Mouse (Mus musculus) cerebral cortex, adult 2 months (tissue): Measurements from ENCODE around the gene Slc2a4.

ENCODE experiments used
- WGBS: fragments of 180-500 bp; shearing (Covaris S2); methylation state at CpG from one replicate; pipeline ENCODE4 v1.1.7; 2018; 5-methylcytosine and 5-hydroxymethylcytosine counted together

Gene Slc2a4

DNA sequence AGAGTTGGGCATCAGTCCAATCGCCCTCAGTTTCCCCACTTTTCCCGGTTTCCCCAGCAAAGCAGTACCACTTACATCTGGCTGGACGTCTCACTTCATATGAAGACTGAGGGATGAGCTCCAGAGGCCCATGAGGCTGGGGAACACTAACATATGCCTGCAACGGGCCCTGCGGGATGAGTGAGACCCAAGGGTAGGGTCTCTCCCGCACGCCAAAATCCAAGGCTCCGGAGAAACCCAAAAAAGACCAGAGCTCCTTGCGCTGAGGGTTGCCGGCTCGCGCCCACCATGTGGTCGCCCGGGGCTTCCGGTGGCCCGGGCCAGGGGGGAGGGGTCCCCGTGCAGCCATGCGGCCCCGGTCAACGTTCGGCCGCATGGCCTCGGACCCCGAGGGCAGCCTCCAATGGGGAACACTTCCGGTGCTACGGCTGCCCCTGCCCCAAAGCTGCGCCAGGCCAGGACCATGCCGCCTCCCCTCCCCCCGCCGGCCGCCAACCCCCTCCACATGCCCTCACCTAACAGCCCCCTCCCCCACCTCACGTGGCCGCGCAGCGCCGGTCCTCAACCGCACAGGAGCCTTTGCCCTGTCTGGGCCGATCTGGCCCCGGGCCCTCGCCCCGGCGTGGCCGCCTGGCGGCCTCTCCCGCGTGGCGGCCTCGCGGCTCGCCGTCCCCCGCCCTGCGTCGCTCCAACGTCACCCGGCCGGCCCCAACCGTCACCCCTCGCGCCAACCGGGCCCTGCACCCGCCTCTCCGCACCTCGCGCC is 27.5 kb downstream of the Slc2a4 start:
- WGBS: 1% methylated on average over 64 of the region's 65 CpGs

DNA sequence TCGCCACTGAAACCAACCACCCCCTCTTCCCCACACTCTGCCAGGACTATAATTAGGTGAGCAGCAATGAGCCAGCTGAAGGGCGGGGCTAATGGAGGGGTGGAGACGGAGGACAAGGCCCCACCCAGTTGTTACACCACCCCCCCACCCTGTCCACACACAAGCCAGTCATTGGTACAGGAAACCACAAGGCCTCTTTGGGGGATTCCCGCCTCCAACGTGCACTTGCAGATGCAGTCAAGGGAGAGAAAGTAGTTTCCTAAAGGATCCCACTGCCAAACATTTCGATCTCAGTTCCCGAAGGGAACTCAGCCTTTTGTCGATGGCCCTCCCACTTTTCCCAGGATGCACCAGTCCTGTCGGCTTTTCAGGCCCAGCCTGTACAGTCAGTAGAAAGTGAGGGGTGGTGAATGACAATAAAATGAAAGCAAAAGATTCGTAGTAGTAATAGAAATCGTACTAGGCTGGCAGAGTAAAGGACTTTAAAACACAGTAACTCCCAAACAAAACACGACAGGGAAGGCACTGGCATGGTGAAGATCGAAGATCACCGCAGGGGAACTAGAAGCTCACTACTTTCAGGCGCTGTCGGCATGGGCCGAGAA is 28.2 kb downstream of the Slc2a4 start:
- WGBS: under 1% methylated on average over 17 of the region's 17 CpGs

DNA sequence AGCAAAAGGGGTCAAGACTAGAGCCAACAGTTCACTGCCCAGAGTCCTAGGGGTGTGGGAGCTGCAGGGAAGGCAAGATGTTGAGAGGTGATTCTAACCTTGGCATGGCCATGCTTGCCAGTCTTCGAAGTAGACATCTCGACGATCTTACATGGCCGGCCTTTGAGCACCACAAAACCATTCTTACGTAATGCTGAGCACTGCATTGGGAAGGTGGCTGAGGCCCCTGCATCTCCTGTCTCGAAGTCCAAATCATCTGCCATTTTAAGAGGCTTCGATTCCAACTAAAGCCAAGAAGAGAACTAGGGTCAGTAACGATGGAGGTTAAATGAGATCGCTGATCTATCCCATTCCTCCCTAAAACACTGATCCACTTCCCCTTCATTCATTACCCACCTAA is 28.9 kb downstream of the Slc2a4 start:
- WGBS: 67% methylated on average over 9 of the region's 9 CpGs

DNA sequence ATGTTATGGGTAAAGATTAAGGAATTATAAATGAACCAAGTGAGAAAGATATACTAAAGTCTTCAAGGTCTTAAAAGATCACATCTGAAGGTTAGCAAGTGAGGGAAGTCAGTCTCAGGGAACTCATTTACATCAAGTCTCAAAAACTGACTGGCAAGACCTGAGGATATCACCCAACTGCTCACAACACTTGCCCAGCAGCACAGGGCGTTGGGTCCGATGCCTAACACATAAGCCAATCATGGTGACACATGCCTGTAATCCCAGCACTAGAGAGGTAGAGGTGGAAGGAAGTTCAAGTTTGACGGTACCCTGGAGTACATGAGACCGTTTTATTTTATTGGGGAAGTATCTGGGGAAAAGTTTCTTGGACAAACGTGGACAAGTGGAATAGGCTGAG is 29.9 kb downstream of the Slc2a4 start:
- WGBS: 78% methylated on average over 5 of the region's 5 CpGs

DNA sequence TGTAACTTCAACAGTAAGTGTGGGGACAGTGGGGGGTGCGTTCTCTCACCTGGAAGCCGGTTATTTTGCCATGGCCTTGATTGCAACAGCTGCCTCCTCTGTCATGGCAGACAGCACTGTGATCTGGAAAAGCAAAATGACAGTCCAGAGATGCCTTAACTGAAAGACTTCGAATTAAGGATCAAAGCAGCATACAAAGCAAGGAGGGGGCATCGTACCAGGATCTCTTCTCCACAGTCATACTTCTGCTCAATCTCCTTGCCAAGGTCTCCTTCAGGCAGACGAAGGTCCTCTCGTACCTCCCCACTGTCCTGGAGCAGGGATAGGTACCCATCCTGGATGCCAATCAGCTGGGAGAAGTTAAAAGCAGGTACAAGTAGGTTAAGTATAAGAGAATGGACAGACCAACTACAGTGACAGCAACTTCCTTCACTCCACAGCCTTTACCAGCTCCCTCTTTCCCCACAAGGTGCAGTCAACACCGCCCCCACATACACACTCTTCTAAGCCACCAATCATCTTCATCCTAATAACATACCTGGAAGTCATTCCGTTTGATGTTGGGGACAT is 30.5 kb downstream of the Slc2a4 start:
- 81% methylated on average over 8 of the region's 8 CpGs for WGBS

DNA sequence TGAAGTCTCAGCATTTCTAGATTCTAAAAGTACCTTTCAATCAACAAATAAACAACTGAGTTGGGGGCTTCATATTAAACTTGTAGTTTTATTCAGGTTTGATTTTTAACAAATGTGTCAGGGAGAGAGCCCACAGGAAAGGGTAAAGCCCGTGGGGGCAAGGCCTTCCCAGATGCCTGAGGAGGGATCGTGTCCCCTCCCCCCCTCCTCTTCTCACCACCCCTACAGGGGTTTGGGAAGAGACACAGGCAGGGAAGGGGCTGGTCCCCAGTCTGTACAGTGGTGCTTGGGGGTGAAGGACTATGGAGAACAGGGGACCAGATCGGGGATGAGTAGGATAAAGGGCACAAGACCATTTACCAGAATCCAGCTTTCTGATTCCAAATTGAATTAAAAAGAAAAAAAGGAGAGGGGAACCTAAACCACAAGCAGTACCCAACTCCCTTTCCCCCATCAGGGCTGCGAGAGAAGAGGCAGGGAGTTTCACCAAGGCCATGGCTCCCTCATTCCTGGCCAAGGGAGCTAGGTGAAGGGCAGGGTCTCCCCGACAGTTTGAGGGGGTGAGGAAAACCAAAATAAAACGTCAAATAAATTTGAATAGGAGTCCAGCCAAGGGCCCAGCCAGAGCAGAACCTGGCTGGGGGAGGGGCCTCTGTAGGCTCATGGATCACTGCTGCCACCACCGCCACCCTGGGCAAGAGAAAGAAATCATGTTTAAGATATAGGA is 31.2 kb downstream of the Slc2a4 start:
- WGBS: 48% methylated on average over 7 of the region's 7 CpGs

DNA sequence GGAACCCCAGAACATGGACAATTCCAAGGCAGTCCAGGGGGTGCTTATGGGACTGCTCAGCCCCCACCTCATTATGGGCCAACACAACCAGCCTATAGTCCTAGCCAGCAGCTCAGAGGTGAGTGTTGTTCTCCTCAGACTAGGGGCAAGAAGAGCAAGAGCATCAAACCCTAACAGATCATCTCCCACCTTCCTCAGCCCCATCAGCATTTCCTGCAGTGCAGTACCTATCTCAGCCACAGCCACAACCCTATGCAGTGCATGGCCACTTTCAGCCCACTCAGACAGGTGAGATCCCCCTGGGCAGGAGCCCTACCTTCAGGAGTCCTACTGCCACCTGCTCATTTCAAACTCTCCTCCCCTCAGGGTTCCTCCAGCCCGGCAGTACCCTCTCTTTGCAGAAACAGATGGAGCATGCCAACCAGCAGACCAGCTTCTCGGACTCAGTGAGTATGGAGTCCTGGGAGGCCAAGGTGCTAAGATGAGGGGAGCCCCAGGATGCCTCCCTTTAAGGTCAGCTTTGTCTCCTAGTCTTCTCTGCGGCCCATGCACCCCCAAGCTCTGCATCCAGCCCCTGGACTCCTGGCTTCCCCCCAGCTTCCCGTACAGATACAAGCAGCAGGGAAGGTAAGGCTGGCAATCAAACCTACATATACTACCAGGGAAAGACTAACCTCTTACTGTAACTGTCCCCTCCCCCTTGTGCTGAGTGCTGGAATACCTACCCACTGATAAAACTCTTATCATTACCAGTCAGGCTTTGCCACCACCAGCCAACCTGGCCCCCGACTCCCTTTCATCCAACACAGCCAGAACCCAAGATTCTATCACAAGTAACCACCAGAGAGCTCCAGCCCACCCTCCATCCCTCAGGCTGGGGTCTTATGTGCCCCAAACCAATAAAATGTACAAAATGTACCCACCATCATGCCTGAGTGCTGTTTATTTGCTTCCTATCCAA is 32.0 kb downstream of the Slc2a4 start:
- WGBS: 50% methylated on average over 5 of the region's 5 CpGs

DNA sequence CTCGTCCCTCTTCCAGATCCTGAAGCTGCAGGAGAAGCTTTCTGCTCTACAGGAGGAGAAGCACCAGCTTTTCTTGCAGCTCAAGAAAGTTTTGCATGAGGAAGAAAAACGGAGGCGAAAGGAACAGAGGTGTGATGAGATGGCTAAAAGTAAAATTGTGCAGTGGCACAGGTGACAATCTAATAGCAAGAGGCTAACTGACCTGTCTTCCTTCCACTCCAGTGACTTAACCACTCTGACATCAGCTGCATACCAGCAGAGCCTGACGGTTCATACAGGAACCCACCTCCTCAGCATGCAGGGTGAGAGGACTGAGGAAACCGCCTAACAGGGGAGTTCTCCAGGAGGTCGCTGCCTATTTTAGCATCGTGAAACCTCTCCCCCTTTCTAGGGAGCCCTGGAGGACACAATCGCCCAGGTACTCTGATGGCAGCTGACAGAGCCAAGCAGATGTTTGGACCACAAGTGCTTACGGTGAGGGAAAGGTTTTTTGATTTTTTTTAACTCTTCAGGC is 33.0 kb downstream of the Slc2a4 start:
- WGBS: 32% methylated on average over 9 of the region's 9 CpGs

DNA sequence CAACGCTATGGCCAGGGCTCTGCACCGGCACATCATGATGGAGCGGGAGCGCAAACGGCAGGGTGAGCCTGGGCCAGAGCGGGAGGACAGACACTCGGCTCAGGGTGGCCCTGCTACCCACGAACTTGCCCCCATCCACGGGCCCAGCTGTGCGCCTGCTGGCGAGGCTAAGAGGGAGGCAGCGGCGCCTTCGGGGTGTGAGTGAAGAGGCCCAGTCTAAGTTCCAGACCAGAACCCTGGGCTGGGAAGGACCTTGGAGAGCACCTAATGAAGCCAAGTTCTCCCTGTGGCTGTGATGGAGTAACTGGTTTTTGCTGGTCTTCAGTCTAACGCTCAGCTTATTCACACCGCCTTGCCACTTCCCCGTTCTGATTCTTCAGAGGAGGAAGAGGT is 33.6 kb downstream of the Slc2a4 start:
- 1% methylated on average over 17 of the region's 17 CpGs for WGBS

DNA sequence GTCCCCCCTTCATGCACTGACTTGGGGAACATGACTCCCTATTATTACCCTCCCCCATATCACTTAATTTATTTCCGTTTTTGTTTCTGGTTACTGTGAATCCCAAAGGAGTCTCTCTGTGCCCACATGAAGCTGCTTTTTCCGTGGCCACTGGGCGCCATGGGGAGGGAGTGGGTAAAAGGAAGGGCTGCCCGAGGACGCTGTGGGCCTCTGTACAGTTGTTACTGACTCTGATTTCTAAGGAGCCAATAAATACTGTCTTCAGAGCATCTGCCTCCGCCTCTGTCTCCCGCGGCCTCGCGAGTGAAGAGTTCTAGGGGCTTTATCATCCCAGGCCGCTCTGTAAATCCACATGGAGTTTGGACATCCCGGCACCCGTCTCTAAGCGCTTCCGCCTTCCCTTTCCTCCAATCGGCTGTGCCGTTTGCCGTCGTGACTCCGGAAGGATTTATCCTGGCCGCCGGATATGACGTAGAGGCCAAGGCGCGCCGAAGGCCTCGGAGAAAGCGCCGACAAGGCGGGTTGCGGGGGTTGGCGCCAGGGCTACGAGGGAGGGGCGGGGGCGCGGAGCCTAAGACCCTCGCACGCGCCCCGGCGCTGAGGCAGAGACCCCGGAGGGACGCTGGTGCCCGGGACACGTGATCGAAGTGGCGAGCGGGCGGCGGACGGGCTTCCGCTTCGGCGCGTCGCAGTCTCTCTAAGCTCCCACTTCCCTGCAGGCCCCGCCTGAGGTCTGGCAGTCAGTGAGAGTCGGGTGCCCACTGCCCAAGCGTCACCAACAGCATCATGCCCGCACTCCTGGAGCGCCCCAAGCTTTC is 34.2 kb downstream of the Slc2a4 start, which contains the start of gene Gps2:
Gps2 (plus strand) TSS at position 335 of the 818 bp plus-strand sequence.
- WGBS: 2% methylated on average over 61 of the region's 61 CpGs

DNA sequence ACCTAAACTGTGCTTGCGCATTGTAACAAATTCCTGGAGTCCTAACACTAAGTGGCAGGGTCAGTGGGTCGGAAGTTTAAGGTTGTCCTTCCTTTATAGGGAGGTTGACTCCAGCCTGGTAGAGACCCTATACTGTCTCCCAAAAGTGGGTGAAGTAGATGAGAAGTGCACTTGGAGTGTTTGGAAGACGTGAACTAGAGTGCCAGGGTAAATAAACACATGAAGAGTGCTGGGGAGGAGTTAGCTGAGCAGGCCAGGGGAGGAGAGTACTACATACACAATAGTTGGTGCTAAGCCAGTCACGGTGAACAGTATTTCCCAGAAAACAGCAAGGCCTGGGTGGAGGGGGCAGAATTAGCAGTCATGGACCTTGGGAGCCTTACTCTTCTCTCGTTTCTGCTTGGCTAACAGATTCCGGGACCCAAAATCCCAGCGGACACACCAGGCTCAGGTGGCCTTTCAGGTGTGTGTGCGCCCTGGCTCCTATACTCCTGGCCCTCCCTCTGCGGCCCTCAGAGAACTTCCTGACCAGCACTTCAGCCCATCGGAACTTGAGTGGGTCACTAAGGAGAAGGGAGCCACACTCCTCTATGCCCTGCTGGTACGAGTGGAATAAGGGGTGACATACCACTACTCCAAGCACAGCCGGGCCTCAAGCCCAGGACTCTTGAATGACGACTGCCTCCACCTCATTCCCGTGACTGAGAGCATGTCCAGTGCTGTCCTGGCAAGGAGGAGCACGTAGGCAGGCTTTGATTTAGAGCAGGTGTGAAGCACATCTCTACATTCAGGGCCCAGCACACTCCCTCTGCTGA is 35.1 kb downstream of the Slc2a4 start:
- WGBS: 76% methylated on average over 15 of the region's 15 CpGs

DNA sequence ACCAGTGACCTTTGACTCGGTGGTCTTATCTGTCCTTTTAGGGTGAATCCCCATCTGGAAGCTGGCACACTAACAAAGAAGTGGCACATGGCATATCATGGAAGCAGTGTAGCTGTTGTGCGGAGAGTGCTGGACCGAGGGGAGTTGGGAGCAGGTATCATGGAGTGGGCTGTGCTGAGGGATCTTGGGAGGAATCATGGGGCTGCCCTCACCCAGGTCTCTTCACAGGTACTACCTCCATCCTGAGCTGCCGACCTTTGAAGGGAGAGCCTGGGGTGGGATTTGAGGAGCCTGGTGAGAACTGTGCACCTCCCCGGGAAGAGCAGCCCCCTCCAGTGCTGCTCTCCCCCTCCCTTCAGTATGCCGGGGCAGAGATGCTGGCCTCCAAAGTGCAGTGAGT is 36.3 kb downstream of the Slc2a4 start:
- WGBS: 88% methylated on average over 6 of the region's 6 CpGs

DNA sequence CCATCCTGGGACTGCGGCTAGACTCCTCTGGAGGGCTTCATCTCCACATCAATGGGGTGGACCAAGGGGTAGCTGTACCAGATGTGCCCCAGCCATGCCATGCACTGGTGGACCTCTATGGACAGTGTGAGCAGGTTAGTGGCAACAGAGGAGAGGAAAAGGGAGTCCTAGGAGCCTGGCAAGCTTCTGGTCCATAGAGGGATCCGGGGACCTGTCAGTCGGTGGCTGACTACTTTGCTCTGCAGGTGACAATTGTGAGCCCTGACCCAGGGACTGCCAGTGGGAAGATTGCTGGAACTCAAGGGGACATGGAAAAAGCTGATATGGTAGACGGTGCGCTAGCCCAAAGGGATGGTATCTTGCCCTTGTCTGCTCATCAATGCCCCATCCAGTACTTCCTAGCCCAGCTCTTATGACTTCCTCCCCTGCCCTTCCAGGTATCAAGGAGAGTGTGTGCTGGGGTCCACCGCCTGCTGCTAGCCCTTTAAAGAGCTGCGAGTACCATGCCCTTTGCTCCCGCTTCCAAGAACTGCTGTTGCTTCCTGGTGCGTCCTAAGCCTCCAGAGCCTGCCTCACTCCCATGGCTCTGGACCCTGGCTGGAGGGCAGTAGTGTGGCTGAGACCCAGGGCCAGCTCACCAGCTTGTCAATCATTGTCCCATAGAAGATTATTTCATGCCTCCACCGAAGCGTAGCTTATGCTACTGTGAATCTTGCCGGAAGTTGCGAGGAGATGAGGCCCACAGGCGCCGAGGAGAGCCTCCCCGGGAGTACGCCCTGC is 37.0 kb downstream of the Slc2a4 start:
- WGBS: 95% methylated on average over 17 of the region's 17 CpGs

DNA sequence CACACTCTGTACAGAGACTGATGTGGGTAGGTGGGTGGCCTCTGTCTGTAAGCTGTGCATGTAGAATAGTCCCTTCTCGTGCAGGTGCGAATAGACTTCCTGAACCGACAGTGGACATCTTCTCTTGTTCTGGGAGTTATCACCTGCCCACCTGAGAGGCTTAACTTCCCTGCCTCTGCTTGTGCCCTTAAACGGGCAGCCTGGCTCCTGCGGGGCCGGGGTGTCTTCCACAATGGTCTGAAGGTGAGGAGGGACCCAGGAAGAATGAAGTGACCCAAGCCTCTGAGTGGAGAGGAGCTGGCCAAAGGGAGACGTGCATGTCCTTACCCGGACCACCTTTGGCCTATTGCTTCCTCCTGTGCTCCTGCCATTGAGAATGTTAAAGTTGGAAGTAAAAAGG is 37.8 kb downstream of the Slc2a4 start:
- WGBS: 92% methylated on average over 8 of the region's 8 CpGs

DNA sequence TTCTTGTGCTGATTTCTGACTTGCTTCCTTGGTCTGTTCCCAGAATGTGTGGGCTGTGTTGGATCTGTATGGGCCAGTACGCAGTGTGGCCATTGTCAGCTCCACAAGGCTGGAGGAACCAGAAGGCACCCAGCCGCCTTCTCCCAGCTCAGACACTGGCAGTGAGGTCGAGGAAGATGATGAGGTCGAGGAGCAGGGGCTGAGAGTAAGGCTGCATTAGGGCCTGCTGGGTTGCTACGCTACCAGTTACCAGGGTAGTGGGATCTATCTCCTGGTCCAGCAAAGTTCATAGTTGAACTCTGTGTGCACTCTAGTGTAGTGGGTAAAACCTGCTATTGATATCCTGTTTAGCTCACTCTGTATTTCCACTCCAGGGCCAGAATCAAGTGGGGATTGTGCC is 38.8 kb downstream of the Slc2a4 start:
- WGBS: 80% methylated on average over 5 of the region's 5 CpGs

DNA sequence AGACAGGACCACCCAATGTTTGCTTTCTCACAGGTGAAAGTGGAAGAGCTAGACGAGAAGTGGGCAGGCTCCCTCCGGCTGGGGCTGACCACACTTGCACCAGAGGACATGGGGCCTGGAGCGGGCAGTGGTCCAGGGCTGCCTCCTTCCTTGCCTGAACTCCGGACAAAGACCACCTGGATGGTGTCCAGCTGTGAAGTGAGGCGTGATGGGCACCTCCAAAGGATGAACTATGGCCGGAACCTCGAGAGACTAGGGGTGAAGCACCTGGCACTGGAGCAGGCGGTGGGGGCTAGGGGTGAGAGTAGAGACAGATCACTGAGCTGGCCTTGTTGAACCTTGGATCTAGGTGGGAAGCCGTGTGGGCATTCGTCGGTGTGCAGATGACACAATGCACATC is 39.3 kb downstream of the Slc2a4 start:
- WGBS: 87% methylated on average over 11 of the region's 11 CpGs

DNA sequence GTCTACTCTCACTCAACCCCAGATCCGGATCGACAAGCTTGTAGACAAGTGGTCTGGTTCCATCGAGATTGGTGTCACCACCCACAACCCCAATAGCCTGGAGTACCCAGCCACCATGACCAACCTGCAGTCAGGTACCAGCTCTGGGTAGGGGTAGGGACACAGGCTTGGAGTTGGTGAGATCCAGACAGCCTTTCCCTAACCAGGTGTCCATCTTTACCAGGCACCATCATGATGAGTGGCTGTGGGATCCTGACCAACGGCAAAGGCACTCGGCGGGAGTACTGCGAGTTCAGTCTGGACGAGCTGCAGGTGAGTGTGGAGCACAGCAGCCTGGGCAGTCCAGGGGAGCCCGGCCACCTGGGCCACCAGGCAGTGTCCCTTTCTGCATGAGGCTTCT is 43.7 kb downstream of the Slc2a4 start:
- WGBS: 97% methylated on average over 9 of the region's 9 CpGs

DNA sequence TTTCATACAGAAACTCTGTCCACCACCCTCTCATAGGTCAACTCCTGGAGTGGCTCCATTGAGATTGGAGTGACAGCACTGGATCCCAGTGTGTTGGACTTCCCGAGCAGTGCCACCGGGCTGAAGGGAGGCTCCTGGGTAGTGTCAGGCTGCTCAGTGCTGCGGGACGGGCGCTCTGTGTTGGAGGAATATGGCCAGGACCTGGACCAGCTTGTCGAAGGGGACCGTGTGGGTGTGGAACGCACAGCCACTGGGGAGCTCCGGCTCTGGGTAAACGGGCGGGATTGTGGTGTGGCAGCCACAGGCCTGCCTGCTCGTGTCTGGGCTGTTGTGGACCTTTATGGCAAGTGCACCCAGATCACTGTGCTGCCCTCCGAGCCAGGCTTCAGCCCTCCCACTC is 45.0 kb downstream of the Slc2a4 start:
- WGBS: 76% methylated on average over 13 of the region's 13 CpGs

DNA sequence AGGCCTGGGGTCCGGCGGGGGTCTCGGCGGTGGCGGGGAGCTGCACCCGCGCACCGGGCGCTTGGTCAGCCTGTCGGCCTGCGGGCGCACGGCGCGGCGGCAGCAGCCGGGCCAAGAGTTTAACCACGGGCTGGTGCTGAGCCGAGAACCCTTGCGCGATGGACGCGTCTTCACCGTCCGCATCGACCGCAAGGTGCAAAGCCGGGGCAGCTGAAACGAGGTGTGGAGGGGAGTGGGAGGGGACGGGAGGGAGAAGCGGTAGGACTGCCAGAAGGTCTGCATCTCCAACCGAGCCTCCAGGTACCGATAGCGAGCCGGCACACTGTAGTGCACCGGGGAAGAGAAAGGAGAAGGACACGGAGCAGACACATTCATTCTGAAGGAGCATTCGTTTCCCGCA is 46.0 kb downstream of the Slc2a4 start:
- WGBS: under 1% methylated on average over 39 of the region's 39 CpGs
